Mouse (Mus musculus) forelimb bud, embryonic 11.5 days (tissue): ENCODE measurements around the gene Mei1.

Experiments used
- DNase-seq: peaks from one replicate; pipeline ENCODE4 v3.0.0-alpha.2; 2012; ENCODE audit warnings: low read depth, low spot score

The Mei1 gene

GRCm38 (mm10) chr15:82069898-82070297 is at the start of gene Mei1:
Gene Mei1, plus strand, starts transcription at chr15:82069996.
- DNase-seq = peak; percentile 32

DNA sequence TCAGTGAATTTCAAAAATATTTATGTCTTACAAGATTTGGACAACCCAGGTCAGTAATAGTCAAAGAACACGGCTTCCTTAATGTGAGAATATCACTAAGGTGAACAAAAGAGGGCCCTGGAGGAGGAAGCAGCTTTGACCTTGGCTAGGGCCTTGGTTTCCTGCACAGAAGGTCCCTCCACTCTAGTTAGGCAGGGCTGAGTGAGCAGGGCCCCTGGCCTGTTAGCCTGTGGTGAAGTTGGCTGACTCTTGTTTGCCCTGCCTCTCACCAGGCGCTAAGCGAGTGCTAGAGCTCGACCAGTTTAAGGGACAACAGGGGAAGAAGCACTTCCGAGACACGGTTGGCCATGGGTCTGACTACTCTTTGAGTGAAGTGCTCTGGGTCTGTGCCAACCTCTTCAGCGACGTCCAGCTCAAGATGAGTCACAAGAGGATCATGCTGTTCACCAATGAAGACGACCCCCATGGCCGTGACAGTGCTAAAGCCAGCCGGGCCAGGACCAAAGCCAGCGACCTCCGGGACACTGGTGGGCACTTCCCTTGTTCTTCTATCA is 47.2 kb upstream of the Mei1 start:
- DNase-seq = no peak

GRCm38 (mm10) chr15:82023965-82024635 is 45.7 kb upstream of the Mei1 start:
- no peak for DNase-seq

DNA sequence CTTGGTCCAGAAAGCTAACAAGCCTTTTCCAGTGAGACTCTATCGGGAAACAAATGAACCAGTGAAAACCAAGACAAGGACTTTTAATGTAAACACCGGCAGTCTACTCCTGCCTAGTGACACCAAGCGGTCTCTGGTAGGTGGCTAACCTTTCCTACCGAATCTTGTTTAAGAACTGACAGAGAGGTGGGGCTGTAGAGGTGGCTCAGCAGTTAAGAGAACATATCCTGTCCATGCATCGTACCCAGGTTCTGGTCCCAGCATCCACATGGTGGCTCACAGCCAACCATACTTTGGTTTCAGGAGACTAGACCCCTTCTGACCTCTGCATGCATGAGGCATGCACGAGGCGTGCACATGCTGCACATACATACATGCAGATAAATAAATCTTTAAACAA is 42.5 kb upstream of the Mei1 start:
- DNase-seq = no peak

DNA sequence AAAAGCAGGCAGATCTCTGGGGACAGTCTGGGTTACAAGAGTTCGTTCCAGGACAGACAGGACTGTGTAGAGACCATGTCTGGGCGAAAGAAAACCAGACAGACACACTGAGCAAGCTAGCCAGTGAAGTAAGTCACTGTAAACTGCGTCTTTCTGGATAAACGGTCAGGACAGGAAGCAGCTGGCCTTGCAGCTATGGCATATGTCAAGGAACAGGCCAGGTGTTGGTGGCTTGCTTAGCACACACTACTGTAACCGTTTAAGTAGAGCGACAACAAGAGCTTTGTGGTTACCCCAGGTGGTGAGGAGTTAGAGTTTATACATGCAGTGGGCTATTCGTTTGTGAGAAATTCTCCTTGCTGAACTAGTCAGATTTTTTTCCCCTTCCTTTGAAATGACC is 42.1 kb upstream of the Mei1 start:
- DNase-seq = no peak

DNA sequence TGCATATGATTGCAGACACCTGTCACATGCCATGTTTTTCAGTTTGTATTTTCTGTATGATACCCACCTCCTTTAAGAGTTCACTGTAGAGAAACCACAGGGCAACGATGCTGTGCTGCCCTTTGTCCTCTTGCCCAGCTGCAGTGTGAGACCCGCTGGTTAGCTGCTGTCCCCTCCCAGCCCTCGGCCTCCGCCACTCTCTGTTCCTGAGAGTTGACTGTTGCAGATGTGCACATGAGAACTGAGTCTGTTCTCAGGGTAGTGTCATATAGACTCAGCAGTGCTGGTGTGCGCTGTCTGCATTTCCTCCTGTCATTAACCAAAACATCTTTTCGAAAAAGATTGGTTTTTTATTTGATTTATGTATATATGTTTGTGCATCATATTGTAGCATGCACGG is 37.4 kb upstream of the Mei1 start:
- no peak for DNase-seq

DNA sequence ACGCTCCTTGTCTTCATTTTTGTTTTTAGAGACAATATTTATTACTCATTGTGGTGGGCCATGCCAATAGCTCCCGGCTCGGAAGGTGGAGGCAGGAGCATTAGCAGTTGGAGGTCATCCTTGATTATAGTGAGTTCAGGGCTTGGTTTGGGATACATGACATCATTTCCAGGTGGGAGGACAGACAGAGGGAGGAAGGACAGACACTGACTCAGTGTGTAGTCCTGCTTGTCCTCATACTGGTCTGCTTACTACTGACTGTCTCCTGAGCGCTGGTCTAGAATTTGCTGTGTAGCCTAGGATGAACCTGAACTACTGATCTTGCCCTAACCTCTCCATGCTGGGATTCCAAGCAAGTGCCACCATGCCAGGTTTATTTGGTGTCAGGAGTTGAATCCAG is 36.0 kb upstream of the Mei1 start, which contains the start of gene Desi1:
Desi1 (minus strand) TSS at position 101 of the 400 bp plus-strand sequence.
- no peak for DNase-seq

- no peak for DNase-seq
Observed at GRCm38 (mm10) chr15:82035904-82036689, 33.7 kb upstream of the Mei1 start.

- peak; percentile 59 for DNase-seq
Observed at GRCm38 (mm10) chr15:82040650-82041049, 29.1 kb upstream of the Mei1 start.

DNA sequence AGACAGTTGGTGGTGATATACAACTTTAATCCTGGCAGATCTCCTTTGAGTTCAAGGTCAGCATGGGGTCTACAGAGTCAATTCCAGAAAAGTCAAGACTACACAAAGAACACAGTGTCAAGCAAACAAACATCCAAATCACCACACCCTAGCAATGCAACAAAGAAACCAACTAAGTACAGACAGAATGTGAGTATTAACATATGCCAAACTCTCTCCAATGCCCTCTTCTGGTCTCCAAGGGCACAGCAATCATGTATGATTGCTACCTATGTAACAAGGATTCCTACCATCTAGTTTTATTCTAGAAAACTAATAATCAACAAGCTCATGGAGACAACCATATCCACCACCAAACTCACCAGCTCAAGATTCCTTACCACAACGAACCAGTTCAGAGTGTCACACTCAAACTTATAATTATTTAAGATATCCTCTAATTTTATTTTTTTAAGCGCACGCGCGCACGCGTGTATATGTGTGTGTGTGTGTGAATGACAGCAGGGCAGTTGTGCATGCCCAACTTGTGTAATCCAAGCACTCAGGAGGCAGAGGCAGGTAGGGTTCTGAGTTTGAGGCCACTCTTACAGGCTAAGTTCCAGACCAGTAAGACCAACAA is 25.5 kb upstream of the Mei1 start:
- no peak for DNase-seq

DNA sequence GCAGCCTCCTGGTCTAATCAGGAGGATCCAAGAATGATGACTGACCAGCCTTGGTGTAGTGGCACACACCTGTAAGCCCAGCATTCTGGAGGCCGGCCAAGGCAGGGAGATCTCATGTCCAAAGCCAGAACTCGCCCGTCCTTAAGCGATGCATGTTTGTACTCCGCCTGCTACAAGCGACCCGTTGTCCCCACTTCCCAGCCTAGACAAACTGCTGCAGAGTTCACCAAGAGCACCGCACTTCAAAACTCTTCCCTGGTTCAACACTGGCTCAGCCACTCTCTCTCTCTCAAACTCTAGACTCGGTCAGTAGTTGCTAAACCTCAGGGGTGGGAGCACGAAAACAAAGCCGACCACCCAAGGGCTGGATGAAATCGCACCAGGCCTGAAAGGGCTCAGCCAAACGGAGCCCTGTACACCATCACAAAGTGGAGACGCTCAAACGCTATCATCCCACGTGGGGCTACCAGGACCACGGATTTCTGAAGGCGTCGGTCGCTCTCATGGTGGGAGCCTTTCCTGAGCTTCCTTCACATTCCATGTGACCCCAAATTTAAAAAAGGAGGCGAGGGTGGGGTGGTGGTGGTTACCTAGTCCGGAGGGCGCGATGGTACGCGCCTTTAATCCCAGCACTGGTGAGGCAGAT is 23.4 kb upstream of the Mei1 start:
- DNase-seq = no peak

DNA sequence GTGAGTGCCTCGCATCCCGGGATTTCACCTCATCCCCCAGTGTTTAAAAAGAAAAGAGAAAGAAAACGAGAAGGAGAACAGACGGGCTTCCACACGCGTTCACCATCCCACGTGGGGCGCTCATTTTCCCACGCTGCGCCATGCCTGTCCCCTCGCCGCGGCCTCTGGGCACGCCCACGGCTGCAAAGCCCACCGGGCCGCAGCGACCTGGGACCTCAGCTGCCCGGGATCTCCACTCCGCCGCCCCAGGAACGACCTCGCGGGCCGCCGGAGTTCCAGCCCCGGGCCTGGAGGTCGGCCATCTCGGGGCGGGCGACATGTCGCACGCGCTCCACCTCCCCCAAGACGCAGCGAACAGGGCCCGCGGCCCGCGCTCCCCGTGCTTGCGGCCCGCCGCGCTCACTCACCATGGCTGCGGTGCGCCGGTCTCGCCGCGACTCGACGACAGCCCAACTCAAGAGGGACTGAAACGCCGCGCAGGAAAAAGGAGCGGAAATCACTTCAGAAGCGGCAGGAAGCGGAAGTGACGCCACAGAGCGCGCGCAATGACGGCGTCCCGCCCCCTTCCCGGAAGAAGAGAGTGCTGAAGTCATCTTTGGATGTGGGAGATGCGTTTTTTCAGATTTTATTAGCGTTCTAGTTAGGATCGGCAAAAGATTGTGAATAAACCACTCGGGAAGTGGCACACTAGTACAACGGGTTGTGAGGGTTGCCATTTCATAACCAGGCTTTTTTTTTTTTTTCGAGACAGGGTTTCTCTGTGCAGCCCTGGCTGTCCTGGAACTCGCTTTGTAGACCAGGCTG is 22.5 kb upstream of the Mei1 start, which contains the start of gene Snu13:
Snu13 (minus strand) TSS at position 519 of the 804 bp plus-strand sequence.
- DNase-seq = peak; percentile 84

DNA sequence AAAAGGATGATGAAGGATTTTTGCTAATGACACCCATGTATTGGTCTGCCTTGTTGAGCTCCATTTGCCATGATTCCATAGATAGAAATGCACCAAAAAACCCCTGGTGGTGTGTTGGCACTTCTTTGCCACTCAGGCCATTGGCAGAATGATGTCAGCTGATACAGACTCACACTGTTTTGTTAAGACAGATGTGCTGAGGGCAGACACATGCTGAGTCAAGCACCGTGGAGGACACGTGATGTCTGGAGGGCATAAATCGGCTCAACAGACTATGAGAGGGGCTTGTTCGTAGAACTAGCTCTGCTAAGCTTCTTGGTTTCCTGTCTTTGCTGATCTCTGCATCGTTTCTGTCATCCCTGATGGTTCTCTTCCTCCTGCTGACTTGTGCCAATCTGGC is 17.3 kb upstream of the Mei1 start:
- DNase-seq = no peak

DNA sequence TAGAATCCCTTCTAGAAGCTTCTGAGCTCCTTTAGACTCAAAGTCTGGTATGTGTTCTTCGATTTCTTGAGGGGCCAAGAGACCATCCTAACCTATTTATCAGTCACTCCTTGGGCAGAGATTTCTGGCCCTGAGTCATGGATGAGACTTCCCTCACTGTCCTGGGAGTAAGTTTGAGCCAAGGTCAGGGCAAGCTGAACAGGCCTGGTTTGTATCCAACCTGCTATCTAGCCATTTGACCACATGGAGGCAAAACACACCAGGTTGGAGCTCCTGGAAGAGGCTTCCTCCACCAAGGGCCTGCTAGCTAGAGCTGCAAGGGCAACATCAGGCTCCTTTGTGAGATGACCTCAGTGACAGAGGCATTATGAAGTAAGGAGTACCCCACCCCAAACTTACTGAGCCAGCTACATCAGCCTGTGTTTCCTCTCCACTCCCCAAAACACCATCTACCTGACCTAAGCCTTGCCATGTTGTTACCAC is 11.0 kb upstream of the Mei1 start, which contains the start of gene 4930407I10Rik:
4930407I10Rik (plus strand) TSS at position 433 of the 483 bp plus-strand sequence.
- DNase-seq = no peak

GRCm38 (mm10) chr15:82063909-82064308 is 5.9 kb upstream of the Mei1 start:
- peak; percentile 31 for DNase-seq

DNA sequence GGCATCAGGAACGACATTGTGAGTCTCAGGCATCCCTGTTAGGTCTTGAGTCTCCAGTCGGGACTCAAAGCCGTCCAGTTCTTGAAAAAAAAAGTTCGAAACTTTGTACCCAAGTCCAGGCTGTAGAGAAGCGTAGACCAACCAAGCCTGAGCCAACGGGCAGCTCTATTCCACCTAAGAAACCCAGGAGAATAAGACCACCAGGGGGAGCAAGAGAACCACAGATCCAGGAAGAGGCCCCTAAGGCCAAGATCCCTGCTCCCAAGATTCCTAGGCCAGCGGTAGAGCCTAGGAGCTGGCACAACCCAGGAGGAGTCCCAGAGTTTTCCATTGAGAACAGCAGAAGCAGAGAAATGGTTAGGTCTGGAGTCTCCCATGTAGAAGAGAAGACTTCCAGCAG is 4.3 kb upstream of the Mei1 start:
- DNase-seq = peak; percentile 89

GRCm38 (mm10) chr15:82071816-82072469 is 2.1 kb downstream of the Mei1 start:
- DNase-seq = no peak

- no peak for DNase-seq
Observed at GRCm38 (mm10) chr15:82073490-82073889, 3.7 kb downstream of the Mei1 start.

DNA sequence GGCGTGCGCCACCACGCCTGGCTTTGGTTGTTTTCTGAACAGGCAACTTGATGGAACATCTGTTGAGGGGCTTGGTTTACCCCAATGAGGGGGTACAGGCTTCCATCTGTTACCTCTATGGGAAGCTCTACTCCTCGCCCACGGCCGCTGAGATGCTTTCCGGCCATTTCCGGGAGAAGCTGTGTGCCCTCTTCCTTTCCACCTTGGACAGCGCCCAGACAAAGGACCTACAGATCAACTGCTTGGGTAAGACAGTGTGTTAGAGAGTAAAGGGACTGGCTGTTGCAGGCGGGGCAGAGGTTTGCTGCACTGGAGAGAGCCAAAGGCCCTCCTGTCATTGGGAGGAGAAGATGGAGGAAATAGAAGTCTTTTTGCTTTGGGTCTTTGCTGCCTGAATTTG is 10.1 kb downstream of the Mei1 start:
- DNase-seq = no peak

- no peak for DNase-seq
Observed at GRCm38 (mm10) chr15:82081161-82081560, 11.4 kb downstream of the Mei1 start.
